Mouse (Mus musculus) thymus, postnatal 10 days (tissue): ENCODE results near the gene Iqgap1.
A peak's percentile ranks its signal among the peaks of the same experiment; 100 is the strongest.

ENCODE experiments used
- DNase-seq, 2 experiments: peaks; one replicate each; pipeline ENCODE4 v3.0.0; 2021; ENCODE audit warnings: low spot score in 2 of 2

The Iqgap1 gene

DNA sequence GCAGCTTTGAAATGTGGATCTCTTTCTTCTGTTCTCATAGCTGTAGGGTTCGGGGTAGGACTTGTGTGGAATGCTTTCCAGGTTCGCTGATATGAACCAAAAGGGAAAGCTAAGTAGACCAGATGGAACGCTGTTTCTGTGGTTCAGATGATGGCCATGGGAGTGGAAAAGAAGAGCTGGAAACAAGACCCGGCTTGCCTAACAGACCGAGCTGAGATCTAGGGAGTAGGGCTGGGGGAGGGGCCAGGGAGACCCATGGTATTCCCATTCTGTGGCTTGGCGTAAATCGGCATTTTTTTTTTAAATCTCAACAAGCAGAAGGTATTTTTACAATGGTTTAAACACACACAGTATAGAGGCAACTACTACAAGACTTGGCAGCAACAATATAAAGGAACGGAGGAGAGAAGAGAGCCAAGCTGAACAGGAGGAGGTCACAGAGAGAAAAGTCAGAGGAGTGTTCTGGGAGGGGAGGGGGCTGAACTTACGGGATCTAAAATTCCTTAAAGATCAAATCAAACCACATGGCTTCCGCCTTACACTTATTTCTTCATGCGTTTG lies at the start of gene Iqgap1:
Gene Iqgap1 (minus strand): TSS at position 132 of the 561 bp plus-strand sequence.
- no peak for DNase-seq

- DNase-seq, result no peak
Measured at GRCm38 (mm10) chr7:80873631-80874030, 47.9 kb upstream of the Iqgap1 start.

- DNase-seq, result no peak
Measured at GRCm38 (mm10) chr7:80873038-80873437, 47.3 kb upstream of the Iqgap1 start.

GRCm38 (mm10) chr7:80868686-80869085 lies 42.9 kb upstream of the Iqgap1 start:
- no peak for DNase-seq

GRCm38 (mm10) chr7:80866514-80867147 lies 40.9 kb upstream of the Iqgap1 start:
- no peak for DNase-seq

- no peak for DNase-seq
Measured at GRCm38 (mm10) chr7:80865521-80865920, 39.7 kb upstream of the Iqgap1 start.

DNA sequence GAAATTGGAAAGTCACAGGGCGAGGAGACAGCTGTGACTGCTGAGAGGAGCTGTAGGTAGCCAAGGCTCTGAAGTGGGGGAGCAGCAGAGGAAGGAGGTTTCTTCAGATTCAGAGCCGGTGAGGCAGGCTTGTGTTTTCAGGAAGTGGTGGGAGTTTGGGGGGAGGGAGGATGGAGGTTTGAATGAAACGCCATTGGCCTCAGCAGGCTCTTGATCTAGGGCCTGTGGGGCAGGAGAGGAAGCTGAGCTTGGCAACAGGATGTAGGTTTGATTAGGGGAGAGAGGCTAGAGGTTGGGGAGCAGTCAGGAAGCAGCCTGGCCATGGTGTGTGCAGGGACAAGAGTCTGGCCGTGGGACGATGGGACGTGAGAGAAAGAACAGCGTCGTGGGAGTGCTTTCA lies 39.1 kb upstream of the Iqgap1 start:
- peak; percentile 75 to 84 for DNase-seq

DNA sequence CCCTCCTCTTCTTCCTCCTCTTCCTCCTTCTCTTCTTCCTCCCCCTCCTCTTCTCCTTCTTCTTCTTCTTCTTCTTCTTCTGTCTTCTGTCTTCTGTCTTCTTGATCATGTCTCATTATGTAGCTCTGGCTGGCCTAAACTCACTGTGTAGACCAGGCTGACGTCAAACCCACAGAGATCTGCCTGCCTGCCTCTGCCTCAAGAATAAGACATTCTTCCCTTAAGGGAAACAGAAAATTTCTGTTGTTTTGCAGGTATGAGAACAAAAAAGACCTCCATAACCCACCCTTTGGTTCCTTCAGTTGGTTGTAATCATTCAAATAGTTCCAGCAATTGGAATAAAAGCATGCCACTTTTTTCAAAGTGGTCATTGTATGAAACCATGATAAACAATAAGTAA lies 38.4 kb upstream of the Iqgap1 start:
- DNase-seq, result no peak

GRCm38 (mm10) chr7:80863520-80863919 lies 37.7 kb upstream of the Iqgap1 start:
- DNase-seq, result no peak

DNA sequence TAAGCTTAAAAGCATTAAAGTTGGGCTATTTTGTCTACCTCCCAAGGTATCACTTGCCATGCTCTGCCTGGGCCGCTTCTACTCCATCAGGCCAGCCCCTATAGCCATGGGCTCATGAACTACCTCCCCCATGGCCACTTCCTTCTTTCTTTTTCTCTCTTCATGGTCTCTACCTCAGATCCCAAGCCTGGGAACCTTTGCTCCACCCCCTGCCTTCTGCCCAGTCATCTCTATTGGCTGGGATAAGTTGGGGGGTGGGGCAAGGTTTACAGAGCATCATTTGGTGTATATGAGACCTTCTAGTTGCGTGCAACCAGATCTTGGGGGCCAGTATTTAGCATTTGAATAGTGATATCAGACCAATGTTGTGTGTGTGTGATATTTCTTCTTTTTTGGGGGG lies 36.7 kb upstream of the Iqgap1 start:
- DNase-seq, result no peak

DNA sequence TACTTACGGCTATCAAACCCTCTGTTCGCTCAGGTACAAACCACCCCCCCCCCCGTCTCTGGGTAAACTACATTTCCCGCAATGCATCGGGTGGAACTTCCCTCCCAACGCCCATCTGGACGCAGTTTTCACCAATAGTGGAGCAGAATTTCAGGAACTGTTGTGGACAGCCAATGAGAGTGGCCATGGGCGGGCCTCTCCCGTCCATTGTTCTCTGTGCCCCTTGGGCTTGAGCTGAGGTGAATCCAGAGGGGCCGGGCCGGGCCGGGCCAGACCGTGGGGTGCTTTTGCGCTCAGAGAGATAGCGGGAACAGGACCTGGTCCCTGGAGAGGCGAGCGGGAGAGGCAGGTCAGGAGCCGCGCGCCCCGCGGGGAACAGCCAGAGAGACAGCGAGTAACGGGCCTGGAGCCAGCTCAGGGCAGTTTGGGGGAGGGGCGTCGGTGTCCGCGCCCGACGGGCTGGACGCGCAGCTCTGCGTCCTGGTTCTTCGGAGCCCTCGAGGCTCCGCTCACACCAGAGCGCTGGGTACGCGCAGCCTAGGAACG lies 35.0 kb upstream of the Iqgap1 start, which contains the start of gene Zscan2:
Gene Zscan2 (plus strand): TSS at position 192 of the 546 bp plus-strand sequence.
- peak; percentile 84 to 88 for DNase-seq

DNA sequence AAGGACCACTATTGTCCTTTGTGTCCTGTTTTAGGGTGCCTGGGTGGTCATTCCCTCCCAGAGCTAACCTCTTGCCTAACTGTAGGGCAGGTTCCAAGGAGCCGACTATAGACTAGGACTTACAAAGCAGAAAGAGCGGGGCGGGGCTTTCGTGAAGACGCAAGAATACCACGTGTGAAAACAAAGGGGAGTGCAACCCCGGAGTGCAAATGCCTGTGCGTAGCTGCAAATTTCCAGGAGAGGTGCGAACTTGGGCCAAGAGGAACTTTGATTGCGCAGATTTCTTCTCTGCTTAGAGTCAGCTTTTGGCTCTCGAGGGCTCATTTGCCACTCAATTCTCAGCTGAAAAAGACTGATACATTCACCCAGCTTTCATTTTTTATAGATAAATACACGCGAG lies 34.5 kb upstream of the Iqgap1 start:
- DNase-seq, result peak; percentile 69 to 71

DNA sequence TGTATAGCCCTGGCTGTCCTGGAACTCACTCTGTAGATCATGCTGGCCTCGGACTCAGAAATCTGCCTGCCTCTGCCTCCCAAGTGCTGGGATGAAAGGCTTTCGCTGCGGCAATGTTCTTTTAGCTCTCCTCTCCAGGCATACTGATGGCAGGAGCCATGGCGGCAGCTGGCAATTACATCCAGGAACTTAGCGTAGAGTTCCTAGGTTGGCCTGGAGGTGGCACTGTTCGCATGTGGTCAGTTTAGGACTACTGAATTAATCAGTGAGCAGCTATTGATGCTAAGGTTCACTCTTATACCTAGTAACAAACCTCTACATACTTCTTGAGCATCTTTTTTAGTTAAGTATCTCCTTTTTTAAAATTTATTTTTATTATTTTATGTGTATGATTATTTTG lies 31.4 kb upstream of the Iqgap1 start:
- DNase-seq, result peak; percentile 65 to 78

DNA sequence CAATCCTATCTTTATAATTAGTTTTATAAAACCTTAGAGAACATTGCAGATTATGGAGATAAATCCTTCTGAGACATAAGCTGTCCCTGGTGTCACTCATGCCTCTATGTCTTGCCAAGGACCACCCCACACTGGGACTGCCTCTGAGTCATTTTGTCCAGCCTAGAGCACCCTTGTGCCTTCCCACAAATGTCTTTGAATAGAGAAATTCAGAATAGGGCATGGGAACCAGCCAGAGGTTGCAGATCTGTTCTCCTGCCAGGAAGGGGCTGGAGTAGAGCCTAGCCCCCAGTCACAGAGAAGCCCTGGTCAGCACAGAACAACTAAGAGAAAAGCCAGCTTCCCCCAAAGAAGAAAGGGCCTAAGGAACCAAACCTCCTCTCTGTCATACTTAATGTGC lies 29.5 kb upstream of the Iqgap1 start:
- DNase-seq, result no peak

DNA sequence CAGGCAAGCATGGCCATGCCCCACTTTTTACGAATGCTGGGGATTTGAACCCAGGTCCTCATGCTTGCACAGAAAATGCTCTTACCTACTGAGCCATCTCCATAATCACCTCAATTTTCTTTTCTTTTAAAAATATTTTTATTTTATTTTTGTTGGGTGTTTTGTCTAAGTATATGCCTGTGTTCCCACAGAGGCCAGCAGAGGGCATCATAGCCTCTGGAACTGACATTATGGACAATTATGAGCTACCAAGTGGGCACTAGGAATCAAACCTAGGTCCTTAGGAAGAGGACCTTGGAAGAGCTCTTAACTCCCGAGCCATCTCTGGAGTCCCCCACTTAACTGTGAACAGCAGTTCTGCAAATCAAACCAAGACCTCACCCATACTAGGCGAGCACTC lies 27.4 kb upstream of the Iqgap1 start:
- DNase-seq, result no peak

DNA sequence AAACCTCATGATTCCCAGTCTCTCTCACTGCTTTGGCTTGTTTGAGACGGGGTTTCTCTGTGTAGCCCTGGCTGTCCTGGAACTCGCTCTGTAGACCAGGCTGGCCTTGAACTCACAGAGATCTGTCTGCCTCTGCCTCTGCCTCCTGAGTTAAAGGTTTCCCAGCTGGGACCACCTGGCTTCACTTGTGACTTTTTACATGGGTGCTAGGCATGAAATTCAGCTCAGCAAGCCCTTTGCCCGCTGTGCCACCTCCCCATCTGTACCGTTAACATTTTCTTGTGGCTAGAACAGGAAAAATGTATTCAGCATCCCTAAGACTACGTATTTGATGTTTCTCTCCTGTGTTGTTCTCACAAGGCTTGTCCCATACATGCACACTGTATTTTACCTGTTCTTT lies 24.7 kb upstream of the Iqgap1 start:
- DNase-seq, result peak; percentile 41 to 51

DNA sequence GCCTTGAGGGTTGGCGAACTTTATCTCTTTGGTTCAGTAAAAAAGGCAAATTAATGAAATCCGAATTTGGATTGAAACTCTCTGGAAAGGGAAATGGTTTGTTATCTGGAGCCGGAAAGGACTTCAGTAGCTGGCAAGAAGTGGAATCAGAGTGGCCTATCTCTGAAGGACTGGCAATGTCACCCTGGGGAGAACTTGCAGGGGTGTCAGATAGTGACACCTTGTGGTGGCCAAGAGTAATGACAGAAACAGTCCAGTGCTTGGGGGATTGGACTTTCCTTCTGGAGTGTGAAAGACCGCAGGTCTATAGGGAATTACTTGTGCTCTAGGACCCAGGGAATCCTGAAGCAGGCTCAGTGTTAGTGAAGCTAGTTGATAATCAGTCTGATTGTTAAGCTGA lies 23.9 kb upstream of the Iqgap1 start:
- peak in 1 of 2 experiments; percentile 51 for DNase-seq

DNA sequence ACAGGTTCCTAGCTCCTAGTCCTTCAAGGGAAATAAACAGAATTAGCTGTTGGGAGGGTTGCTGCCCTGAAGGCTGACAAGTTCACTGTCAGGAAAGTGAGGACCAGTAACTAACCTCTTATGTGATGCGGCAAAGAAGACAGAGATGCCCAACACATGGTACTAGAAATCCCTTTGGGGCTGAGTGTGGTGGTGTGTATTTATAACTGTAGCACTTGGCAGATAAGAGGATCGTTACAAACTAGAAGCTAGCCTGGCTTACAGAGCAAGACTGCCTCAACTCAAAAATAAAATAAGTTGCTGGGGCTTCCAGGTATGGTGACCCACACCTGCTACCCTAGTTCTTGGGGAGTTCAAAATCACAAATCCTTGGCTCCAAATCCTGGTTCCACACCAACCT lies 23.5 kb upstream of the Iqgap1 start:
- no peak for DNase-seq

GRCm38 (mm10) chr7:80846709-80847108 lies 20.9 kb upstream of the Iqgap1 start:
- DNase-seq, result no peak

GRCm38 (mm10) chr7:80846280-80846678 lies 20.5 kb upstream of the Iqgap1 start:
- DNase-seq, result no peak

- DNase-seq, result no peak
Measured at GRCm38 (mm10) chr7:80845621-80846279, 20.0 kb upstream of the Iqgap1 start.

- no peak for DNase-seq
Measured at GRCm38 (mm10) chr7:80844691-80845090, 18.9 kb upstream of the Iqgap1 start.
